Mouse (Mus musculus): ENCODE results near the gene Ctns. TPM values are rescaled to one million over a fixed set of nuclear protein-coding genes. Genes with fewer than 3 reads are reported as not detected.

Ctns gene
- polyA plus RNA-seq (2015; fragmentation: Nextera tagmentation; extraction: Ambion mirVana): 10.9 and 11.1 TPM in 2 replicates

DNA sequence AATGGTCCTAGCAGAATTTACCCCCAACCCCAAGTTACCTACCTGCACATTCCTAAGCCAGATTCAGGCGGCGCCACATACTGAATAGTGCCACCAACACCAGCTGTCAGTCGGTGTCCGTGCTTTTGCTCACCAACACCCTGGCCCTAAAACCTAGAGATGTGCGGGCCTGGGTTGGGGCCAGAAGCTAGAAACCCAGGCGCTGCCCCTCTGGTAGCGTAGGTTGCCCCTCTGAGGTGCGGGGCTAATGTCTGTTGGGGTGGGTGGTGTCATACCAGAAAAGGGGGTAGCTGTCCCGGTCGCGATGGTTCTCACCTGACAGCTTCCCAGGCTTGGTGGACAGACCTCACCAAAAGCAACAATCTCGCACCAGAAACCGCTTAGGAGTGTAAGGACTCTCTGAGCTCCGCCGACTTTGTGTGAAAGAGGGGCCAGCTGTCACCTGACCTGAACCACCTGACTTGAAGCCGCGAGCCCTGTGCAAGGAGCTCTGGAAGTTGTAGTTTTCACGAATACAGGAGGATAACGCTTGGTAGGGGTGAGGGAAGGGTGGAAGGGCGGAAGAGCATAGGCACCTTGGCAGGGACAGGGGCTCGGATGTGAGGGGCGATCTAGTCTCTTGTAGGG, at the start of gene Ctns:
Gene Ctns (minus strand): TSS at position 440 of the 627 bp plus-strand sequence.

DNA sequence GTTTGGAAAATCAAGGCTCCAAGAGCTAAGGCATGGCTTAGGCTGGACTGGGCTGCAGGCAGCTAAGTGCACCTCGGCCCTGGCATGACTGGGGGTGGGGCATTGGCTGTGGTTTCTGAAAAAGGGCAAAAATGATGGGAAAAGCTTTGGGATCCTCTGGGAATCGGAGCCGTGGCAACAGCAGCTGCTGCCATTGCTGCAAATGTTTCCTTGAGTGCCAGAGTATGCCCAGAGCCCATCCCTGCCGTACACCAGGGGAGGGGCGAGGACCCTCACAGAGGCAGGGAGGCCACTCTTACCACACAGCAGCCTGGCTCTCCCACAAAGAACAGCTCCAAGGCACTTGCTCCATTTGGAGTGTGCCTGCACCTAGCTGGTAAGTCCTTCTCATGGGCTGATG, 35.1 kb upstream of the Ctns start, which contains the start of gene Trpv1:
Gene Trpv1 (plus strand): TSS at position 301 of the 400 bp plus-strand sequence.

DNA sequence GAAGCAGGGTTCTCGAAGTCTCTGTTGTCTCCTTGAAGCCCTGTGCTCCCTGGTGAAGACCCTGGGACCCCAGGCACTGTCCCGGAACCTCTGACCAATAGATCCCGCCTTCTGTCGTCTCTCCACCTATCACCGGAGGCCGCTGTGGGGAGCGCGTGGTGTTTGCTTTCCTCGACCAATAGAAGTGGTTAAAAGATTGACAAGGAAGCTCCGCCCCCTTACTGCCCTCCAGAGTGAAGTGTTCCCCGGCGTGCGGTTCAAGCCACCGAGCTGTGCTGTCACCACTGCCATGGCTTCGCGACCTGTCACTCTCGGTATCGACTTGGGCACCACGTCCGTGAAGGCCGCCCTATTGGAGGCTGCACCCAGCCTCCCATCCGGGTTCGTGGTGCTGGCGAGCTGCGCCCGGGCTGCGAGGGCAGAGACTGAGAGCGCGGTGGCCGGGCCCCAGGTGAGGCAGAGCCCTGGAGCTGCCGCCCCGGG, 429 bp upstream of the Ctns start, which contains the start of gene Shpk:
Gene Shpk (plus strand): TSS at position 231 of the 483 bp plus-strand sequence.

DNA sequence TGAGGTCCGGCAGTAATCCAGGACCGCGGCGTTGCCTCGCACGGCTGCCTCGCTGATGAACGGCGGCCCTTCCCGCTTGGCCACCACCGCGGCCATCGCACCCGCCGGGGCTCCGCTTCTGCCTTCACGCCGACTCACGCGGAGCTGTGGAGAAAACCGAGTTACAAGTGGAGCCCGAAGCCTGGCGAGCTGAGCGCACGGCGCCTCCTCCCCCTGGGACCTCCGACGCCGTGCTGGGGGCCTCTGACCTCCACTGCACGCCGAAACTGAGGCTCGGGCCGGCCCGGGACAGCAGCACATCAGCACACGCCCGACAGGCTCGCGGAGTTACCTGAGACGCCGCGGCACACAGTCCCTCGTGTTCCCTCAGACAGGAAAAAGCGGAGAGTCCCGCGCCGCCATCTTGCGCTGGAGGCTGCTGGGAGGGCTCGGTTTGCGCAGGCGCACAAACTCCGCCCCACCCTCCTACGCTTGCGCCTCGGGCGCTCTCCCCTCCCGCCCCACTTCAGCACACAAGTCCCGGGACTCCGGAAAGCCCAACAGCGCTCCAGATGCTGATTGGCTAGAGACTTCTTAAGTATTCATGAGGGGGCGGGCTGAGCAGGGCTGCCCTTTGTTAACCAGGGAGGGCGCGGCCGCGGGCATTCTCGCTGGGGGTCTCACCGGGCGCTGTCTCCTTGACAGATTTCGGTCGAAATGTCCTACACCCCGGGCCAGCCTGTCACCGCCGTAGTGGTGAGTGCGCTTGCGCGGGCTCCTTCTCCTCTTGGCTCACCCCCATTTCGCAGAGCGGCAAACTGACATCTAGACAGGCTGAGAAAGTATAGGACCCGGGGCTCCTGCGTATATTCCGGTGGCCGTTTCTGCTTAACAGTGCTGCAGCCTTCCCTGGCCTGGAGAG, 22.0 kb downstream of the Ctns start, which contains the start of the genes Emc6 and Tax1bp3:
Gene Emc6 (minus strand): TSS at position 430 of the 901 bp plus-strand sequence.
Gene Tax1bp3 (plus strand): TSS at position 476 of the 901 bp plus-strand sequence.

DNA sequence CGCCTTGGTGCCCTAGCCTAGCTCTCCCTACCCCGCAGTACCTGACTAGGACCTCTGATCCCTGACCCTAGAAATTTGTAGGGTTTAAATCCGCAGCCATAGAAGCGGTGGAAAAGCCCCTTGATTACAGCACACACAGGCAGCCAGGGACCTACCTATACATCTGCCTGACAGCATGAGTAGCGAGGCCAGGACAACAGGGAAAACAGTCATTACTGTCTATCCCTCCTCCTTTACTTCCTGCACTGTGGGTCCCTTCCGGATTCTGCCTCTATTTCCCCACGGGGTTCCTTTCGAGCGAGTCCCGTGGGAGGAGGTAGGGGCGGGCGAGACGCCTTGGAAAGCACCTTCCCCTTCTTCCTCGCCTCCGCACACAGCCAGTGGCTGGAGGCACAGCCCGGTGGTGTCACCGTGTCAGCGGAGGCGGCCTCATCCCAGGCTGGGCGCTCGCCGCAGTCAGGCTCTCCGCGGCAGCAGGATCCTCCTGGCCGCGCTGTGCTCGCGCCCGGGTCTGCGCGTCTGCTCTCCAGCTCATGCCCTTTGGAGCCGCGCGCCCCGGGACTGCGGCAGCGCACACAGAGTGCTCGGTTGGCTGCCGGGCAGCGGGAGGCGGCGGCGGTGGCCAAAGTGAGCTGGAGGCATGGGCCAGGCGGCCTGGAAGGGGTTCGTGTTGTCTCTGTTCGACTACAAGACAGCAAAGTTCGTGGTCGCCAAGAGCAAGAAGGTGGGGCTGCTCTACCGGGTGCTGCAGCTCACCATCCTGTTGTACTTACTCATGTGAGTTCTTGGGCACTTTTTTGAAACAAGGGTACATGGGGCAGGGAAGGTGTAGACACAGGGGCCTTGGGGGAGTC, 38.7 kb downstream of the Ctns start, which contains the start of gene P2rx5:
Gene P2rx5 (plus strand): TSS at position 465 of the 854 bp plus-strand sequence.

DNA sequence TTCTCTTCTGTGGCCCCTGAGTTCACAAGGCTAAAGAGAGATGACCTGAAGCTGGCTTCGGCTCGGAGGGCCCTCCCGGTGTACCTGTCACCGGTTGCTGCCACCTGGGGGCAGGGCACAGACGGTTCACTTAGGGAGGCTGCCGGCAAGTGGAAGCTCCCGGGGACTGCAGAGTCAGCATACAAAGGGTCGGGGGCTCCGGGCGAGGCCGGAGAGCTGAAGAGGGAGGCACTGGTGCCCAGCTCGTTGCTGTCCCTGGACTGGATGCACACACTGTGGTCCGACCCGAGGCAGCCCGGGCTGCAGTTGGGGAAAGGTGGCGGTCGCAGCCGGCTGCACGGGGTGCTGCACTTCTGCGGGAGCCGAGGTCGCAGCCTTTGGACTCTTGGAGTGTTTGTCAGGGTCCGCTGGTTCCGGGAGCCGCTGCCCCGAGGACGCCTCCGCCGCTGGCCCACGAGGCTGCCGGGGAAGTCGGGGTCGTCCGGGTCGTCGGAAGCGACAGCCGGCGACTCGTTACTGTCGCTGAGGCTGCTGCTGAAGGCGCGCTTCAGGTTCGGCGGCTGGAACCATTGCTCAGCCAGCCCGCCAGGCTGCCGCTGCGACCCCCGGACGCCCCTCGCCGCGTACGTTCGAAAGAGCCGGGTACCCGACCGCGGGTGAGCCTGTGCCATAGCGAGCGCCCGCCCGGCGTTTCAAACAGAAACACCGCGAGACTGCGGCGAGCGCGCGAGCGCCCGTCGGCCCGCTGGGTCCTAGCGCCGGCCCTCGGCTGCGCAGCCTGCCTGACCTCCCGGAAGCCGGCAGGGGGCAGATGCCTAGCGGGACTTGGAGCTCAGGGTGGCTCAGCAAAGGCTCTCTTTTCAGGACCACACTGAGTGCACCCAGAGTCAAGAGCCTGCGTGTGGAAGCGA, 61.0 kb downstream of the Ctns start, which contains the start of gene Haspin:
Gene Haspin (minus strand): TSS at position 704 of the 911 bp plus-strand sequence.

Other genes starting within 250 kb of the Ctns start
- 5.6 and 6.0 TPM in 2 replicates for gene Atp2a3, start 237.9 kb downstream of the Ctns start, polyA plus RNA-seq (2015; fragmentation: Nextera tagmentation; extraction: Ambion mirVana)
- gene P2rx1, start 199.9 kb downstream of the Ctns start, polyA plus RNA-seq (2015; fragmentation: Nextera tagmentation; extraction: Ambion mirVana): 3.2 and 4.6 TPM in 2 replicates
- gene Camkk1, start 180.0 kb downstream of the Ctns start, polyA plus RNA-seq (2015; fragmentation: Nextera tagmentation; extraction: Ambion mirVana): 3.0 and 3.9 TPM in 2 replicates
- 5.2 and 5.8 TPM in 2 replicates for gene Ncbp3, start 151.3 kb downstream of the Ctns start, polyA plus RNA-seq (2015; fragmentation: Nextera tagmentation; extraction: Ambion mirVana)
- gene Itgae, start 108.5 kb downstream of the Ctns start, polyA plus RNA-seq (2015; fragmentation: Nextera tagmentation; extraction: Ambion mirVana): 0.15 and 0.18 TPM in 2 replicates
- 2.4 and 2.9 TPM in 2 replicates for gene Haspin, start 60.7 kb downstream of the Ctns start, polyA plus RNA-seq (2015; fragmentation: Nextera tagmentation; extraction: Ambion mirVana)
- 7.3 and 8.1 TPM in 2 replicates for gene P2rx5, start 38.6 kb downstream of the Ctns start, polyA plus RNA-seq (2015; fragmentation: Nextera tagmentation; extraction: Ambion mirVana)
- 175 and 184 TPM in 2 replicates for gene Emc6, start 22.0 kb downstream of the Ctns start, polyA plus RNA-seq (2015; fragmentation: Nextera tagmentation; extraction: Ambion mirVana)
- gene Tax1bp3, start 22.0 kb downstream of the Ctns start, polyA plus RNA-seq (2015; fragmentation: Nextera tagmentation; extraction: Ambion mirVana): 104 and 115 TPM in 2 replicates
- 1.8 and 2.6 TPM in 2 replicates for gene Shpk, start 418 bp upstream of the Ctns start, polyA plus RNA-seq (2015; fragmentation: Nextera tagmentation; extraction: Ambion mirVana)
- 0.12 and 0.26 TPM in 2 replicates for gene Trpv1, start 35.2 kb upstream of the Ctns start, polyA plus RNA-seq (2015; fragmentation: Nextera tagmentation; extraction: Ambion mirVana)
- 0.03 and 0.07 TPM in 2 replicates for gene Trpv3, start 68.3 kb upstream of the Ctns start, polyA plus RNA-seq (2015; fragmentation: Nextera tagmentation; extraction: Ambion mirVana)
- 4.4 and 6.5 TPM in 2 replicates for gene Aspa, start 130.6 kb upstream of the Ctns start, polyA plus RNA-seq (2015; fragmentation: Nextera tagmentation; extraction: Ambion mirVana)
- gene Gm49340, start 130.7 kb upstream of the Ctns start, polyA plus RNA-seq (2015; fragmentation: Nextera tagmentation; extraction: Ambion mirVana): not detected in 2 replicates
- 0.10 TPM in 1 of 2 replicates, not detected in the other for gene Spata22, start 130.7 kb upstream of the Ctns start, polyA plus RNA-seq (2015; fragmentation: Nextera tagmentation; extraction: Ambion mirVana)
- not detected in 2 replicates for gene Olfr20, start 151.7 kb upstream of the Ctns start, polyA plus RNA-seq (2015; fragmentation: Nextera tagmentation; extraction: Ambion mirVana)
- gene Olfr376, start 172.2 kb upstream of the Ctns start, polyA plus RNA-seq (2015; fragmentation: Nextera tagmentation; extraction: Ambion mirVana): not detected in 2 replicates
- not detected in 2 replicates for gene Olfr1, start 200.6 kb upstream of the Ctns start, polyA plus RNA-seq (2015; fragmentation: Nextera tagmentation; extraction: Ambion mirVana)
- gene Olfr378, start 229.4 kb upstream of the Ctns start, polyA plus RNA-seq (2015; fragmentation: Nextera tagmentation; extraction: Ambion mirVana): not detected in 2 replicates